Mouse (Mus musculus) heart, embryonic 14.5 days (tissue): Measurements from ENCODE around the gene Banf1. TPM values are rescaled to one million over a fixed set of nuclear protein-coding genes. Genes with fewer than 3 reads are reported as not detected.

Source experiments
- ATAC-seq: fragments of 200-750 bp; cut with Nextera tagmentation; 2 replicates; pipeline ENCODE4 v1.8.0; 2017; ENCODE audit warnings: low read depth, moderate TSS enrichment; ENCODE audit not compliant: insufficient number of reproducible peaks, insufficient read depth, low FRiP score
- H3K27ac ChIP-seq, 2 experiments: fragments of 200-500 bp in 1 of 2; fragments of 300-500 bp in 1 of 2; sonication (generic) in 1 of 2; replicated peaks in 1 of 2; 2 replicates each; pipeline ENCODE4 v1.5.1; 2012 to 2014; ENCODE audit warnings: low read depth in 2 of 2, low read length in 2 of 2, control low read depth in 1 of 2, mild to moderate bottlenecking in 1 of 2, mixed read lengths in 1 of 2; ENCODE audit not compliant: control insufficient read depth in 1 of 2, insufficient read depth in 1 of 2
- H3K27me3 ChIP-seq: fragments of 300-500 bp; sonication (generic); 2 replicates; pipeline ENCODE4 v1.6.1; 2014; ENCODE audit warnings: mild to moderate bottlenecking, low read length, control low read depth; ENCODE audit not compliant: control insufficient read depth, insufficient read depth
- H3K36me3 ChIP-seq: fragments of 300-500 bp; sonication (generic); 2 replicates; pipeline ENCODE4 v1.6.1; 2014; ENCODE audit warnings: mild to moderate bottlenecking, control low read depth, low read length, mixed read lengths; ENCODE audit not compliant: control insufficient read depth, insufficient read depth
- H3K4me1 ChIP-seq, 2 experiments: fragments of 200-500 bp in 1 of 2; fragments of 300-500 bp in 1 of 2; sonication (generic) in 1 of 2; 2 replicates each; pipeline ENCODE4 v1.6.1; 2012 to 2014; ENCODE audit warnings: low read length in 2 of 2, control low read depth in 1 of 2, mixed read lengths in 1 of 2; ENCODE audit not compliant: control insufficient read depth in 2 of 2, insufficient read depth in 2 of 2
- H3K4me2 ChIP-seq: fragments of 300-500 bp; sonication (generic); 2 replicates; pipeline ENCODE4 v1.6.1; 2014; ENCODE audit warnings: mild to moderate bottlenecking, low read length
- H3K4me3 ChIP-seq, 2 experiments: fragments of 200-500 bp in 1 of 2; fragments of 300-500 bp in 1 of 2; sonication (generic) in 1 of 2; 2 replicates each; pipeline ENCODE4 v1.5.1; 2012 to 2014; ENCODE audit warnings: low read length in 2 of 2, mild to moderate bottlenecking in 2 of 2, control low read depth in 1 of 2, low read depth in 1 of 2, moderate library complexity in 1 of 2; ENCODE audit not compliant: control insufficient read depth in 1 of 2, insufficient read depth in 1 of 2
- H3K9ac ChIP-seq: fragments of 300-500 bp; sonication (generic); 2 replicates; pipeline ENCODE4 v1.6.1; 2014; ENCODE audit warnings: mild to moderate bottlenecking, low read length
- H3K9me3 ChIP-seq: fragments of 300-500 bp; sonication (generic); 2 replicates; pipeline ENCODE4 v1.6.1; 2016; ENCODE audit warnings: low read length, control low read depth; ENCODE audit not compliant: control insufficient read depth
- WGBS: fragments of 180-500 bp; shearing (Covaris S2); extraction: QIAGEN DNeasy Blood & Tissue Kit; methylation state at CpG from one replicate; pipeline ENCODE4 v1.1.7; 2014; 5-methylcytosine and 5-hydroxymethylcytosine counted together
- polyA plus RNA-seq: library from polyadenylated mRNA; unstranded; fragments of >200 nt; fragmentation: Nextera tagmentation; extraction: Ambion mirVana; gene quantifications from 2 replicates; pipeline ENCODE4 v1.2.1, GENCODE M21; 2014

Gene Banf1
- 453 and 486 TPM in 2 replicates for polyA plus RNA-seq

GRCm38 (mm10) chr19:5367053-5367359 lies at the start of gene Banf1:
Banf1 (minus strand) TSS chr19:5367168.
- Histone ChIP-seq H3K4me3 (peak within 1 kb of the TSS; percentile 64 to 98), H3K27ac (peak within 1 kb of the TSS; percentile 97), H3K4me2 (peak within 1 kb of the TSS; percentile 95), H3K27me3 (no peaks in the 10 kb centered on the region), H3K9ac (peak within 1 kb of the TSS; percentile 95), H3K36me3 (peaks cover 62% of the 10 kb centered on the region), H3K9me3 (no peaks in the 10 kb centered on the region), H3K4me1 (peaks cover 9 to 16% of the 10 kb centered on the region in 2 experiments)
- ATAC-seq = peak; percentile 8; the same call in 1 of the 2 replicates
- WGBS = under 1% methylated on average over 33 of the region's 33 CpGs

DNA sequence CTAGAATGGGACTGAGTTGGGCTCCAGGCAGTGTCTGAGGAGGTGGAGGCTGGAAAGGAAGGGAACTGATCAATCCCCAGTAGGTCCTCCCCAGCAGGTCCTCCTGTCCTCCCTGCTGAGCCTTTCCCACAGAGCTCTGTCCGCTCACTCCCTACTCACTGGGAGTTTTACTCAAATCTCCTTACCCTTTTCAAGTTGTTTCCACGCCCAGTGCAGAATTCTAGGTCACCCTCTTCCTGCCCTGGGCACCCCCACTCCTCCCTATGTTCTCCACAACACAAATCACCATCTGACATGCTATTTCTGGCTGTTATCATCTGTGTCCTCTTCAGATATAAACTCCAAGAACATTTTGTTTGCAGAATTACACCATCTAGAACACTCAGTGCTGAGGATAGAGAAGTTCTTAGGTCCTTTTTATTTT lies 47.6 kb upstream of the Banf1 start:
- Histone ChIP-seq H3K4me3 (no peak overlapping the region), H3K9ac (0 out of 2 replicates have a peak overlapping the region, but pooled peaks have one; percentile 19), H3K4me2 (no peak overlapping the region), H3K9me3 (no peaks in the 10 kb centered on the region), H3K36me3 (peaks cover 22% of the 10 kb centered on the region), H3K27ac (no peak overlapping the region), H3K4me1 (peaks cover 0 to 2% of the 10 kb centered on the region in 2 experiments; a peak in 1 of 4 replicates), H3K27me3 (no peaks in the 10 kb centered on the region)
- no peak for ATAC-seq
- WGBS = 46% methylated on average over 2 of the region's 2 CpGs

DNA sequence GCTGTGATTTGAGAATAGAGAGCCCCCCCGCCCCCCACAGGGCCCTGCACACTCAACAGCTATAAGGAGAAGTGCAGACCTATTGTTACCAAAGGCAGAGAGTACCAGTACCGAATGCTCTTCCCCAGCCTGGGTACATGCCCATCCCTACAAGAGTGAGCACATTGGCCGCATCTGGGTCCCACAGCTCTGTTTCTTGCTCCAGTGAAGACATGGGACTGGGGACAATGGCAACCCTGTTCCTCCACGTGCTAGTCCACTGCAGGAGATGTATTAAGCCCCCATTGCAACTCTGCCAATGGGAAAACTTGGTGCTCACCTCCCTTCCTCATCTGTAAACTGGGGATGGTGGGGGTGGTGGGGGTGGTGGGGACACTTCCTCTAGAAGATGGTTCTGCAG lies 46.9 kb upstream of the Banf1 start:
- no peak for ATAC-seq
- Histone ChIP-seq H3K9ac (no peak overlapping the region), H3K4me1 (peaks cover 4% of the 10 kb centered on the region in 2 experiments; a peak in 2 of 4 replicates), H3K27me3 (no peaks in the 10 kb centered on the region), H3K27ac (no peak overlapping the region), H3K4me2 (no peak overlapping the region), H3K36me3 (peaks cover 16% of the 10 kb centered on the region; the same call in 1 of the 2 replicates), H3K4me3 (no peak overlapping the region), H3K9me3 (no peaks in the 10 kb centered on the region)
- 73% methylated on average over 4 of the region's 4 CpGs for WGBS

GRCm38 (mm10) chr19:5411961-5412360 lies 45.0 kb upstream of the Banf1 start:
- Histone ChIP-seq H3K4me2 (no peak overlapping the region), H3K4me1 (peaks cover 12 to 19% of the 10 kb centered on the region in 2 experiments), H3K9ac (no peak overlapping the region), H3K27me3 (no peaks in the 10 kb centered on the region), H3K4me3 (no peak overlapping the region), H3K9me3 (no peaks in the 10 kb centered on the region), H3K27ac (no peak overlapping the region), H3K36me3 (no peaks in the 10 kb centered on the region)
- WGBS = 48% methylated on average over 5 of the region's 5 CpGs
- no peak for ATAC-seq

DNA sequence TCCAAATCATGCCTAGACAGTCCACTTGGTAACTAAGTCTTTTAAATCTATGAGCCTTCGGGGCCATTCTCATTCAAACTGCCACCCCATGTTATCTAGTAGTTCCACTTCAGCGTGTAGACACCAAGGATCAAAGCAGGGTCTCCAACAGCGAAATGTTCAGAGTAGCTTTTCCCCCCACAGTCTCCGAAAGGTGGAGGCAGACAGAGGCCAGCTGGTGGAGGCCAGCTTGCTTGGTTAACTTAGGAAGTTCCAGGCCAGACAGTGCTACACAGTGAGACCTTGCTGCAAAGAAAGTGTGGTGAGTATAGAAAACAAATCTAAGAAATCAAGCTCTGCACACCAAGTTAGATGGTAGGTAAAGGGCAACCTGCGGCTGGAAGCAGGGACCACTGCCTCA lies 43.7 kb upstream of the Banf1 start:
- 72% methylated on average over 5 of the region's 5 CpGs for WGBS
- no peaks in the 10 kb centered on the region for H3K9me3 ChIP-seq
- H3K36me3 ChIP-seq = no peaks in the 10 kb centered on the region
- no peak overlapping the region for H3K4me3 ChIP-seq
- no peak overlapping the region for H3K9ac ChIP-seq
- H3K27me3 ChIP-seq = no peaks in the 10 kb centered on the region
- no peak for ATAC-seq
- H3K27ac ChIP-seq = no peak overlapping the region
- H3K4me2 ChIP-seq = no peak overlapping the region
- peaks cover 15 to 23% of the 10 kb centered on the region in 2 experiments for H3K4me1 ChIP-seq

- H3K4me2 ChIP-seq = no peak overlapping the region
- H3K9me3 ChIP-seq = no peaks in the 10 kb centered on the region
- no peaks in the 10 kb centered on the region for H3K36me3 ChIP-seq
- H3K4me3 ChIP-seq = no peak overlapping the region
- peak overlapping the region; percentile 52 to 56 for H3K27ac ChIP-seq
- H3K27me3 ChIP-seq = no peaks in the 10 kb centered on the region
- no peak overlapping the region for H3K9ac ChIP-seq
- H3K4me1 ChIP-seq = peaks cover 13 to 23% of the 10 kb centered on the region in 2 experiments
- WGBS = 79% methylated on average over 5 of the region's 5 CpGs
- no peak for ATAC-seq
These were observed 42.1 kb upstream of the Banf1 start for GRCm38 (mm10) chr19:5409068-5409467.

- no peaks in the 10 kb centered on the region for H3K27me3 ChIP-seq
- H3K4me2 ChIP-seq = peak overlapping the region; percentile 74
- H3K9me3 ChIP-seq = no peaks in the 10 kb centered on the region
- peak overlapping the region; percentile 52 to 56 for H3K27ac ChIP-seq
- no peak for ATAC-seq
- H3K9ac ChIP-seq = no peak overlapping the region
- H3K4me3 ChIP-seq = 0 out of 4 replicates have a peak overlapping the region, but pooled peaks of 1 of the 2 experiments have one; percentile 67
- H3K4me1 ChIP-seq = peaks cover 13 to 23% of the 10 kb centered on the region in 2 experiments
- H3K36me3 ChIP-seq = no peaks in the 10 kb centered on the region
- WGBS = 62% methylated on average over 13 of the region's 13 CpGs
These were observed 41.4 kb upstream of the Banf1 start for GRCm38 (mm10) chr19:5408057-5409001.
